Mouse (Mus musculus) left cerebral cortex, adult 2 months (tissue): ENCODE measurements around the gene Casp9. TPM values are rescaled to one million over a fixed set of nuclear protein-coding genes. Genes with fewer than 3 reads are reported as not detected.

Experiments used
- DNase-seq, 2 experiments: peaks; one replicate each; pipeline ENCODE4 v3.0.0; 2021 to 2022; ENCODE audit warnings: low spot score in 2 of 2, mixed read lengths in 1 of 2; ENCODE audit errors: extremely low spot score in 1 of 2
- H3K27ac ChIP-seq: fragments of 200-600 bp; 2 replicates; pipeline ENCODE4 v1.8.1; 2022
- H3K4me3 ChIP-seq: fragments of 200-600 bp; 2 replicates; pipeline ENCODE4 v1.8.1; 2022
- CTCF ChIP-seq: fragments of 200-600 bp; IDR thresholded peaks from 2 replicates; pipeline ENCODE4 v1.8.1; 2022; ENCODE audit warnings: antibody characterized with exemption, mild to moderate bottlenecking, moderate library complexity
- intact Hi-C: fragments of 180-260 bp; cut with DNase I; formaldehyde crosslinking; loops from one replicate; pipeline ENCODE4 v1.15.1; 2025
- total RNA-seq, 2 experiments: library from RNA; stranded (reverse); gene quantifications; 2 replicates each; pipeline ENCODE4 v1.2.3; 2021

The Casp9 gene
- total RNA-seq, 2 experiments from 2014 or later, result 22.1 to 22.4 TPM

GRCm38 (mm10) chr4:141797545-141797944 is 4.1 kb downstream of the Casp9 start:
- Histone ChIP-seq H3K27ac (no peak overlapping the region), H3K4me3 (no peak overlapping the region)
- intact Hi-C loops, result no loop called here
- DNase-seq, result no peak
- no peak for TF ChIP-seq CTCF

DNA sequence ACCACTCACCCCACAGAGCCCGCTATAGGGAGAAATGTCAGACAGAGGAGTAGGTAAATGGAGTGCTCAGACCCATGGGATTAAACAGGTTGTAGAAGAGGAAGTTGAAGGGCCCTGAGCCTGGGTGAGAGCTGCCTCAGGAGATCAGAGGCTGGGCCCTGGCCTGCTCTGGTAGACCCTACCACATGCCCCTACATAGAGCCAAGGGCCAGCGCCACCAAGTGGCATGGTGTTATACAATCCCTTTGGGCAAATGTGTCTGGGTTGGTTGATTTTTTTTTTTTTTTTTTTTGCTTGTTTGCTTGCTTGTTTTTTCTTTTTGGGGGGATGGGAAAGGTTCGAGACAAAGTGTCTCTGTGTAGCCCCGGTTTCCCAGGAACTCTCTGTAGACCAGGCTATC is 10.7 kb downstream of the Casp9 start:
- intact Hi-C loops, result no loop called here
- no peak overlapping the region for H3K4me3 ChIP-seq

DNA sequence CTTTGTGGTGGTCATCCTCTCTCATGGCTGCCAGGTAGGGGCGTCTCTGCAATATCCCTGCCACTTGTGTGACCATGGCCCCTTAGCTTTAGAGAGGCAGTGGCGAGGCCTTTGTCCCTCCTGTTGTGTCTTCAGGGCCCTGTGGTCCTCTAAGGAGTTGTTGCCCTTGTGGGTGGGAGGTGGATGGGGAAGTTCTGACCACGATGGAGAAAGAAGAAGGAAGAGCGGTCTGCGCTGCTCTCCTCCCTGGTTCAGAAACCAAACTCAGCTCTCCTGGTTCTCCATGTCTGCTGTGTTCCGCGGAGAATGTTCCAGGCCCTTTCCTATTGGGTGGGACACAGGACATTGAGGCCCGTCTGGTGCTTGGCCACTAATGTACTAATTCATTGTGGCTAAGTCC is 12.5 kb downstream of the Casp9 start:
- no peak overlapping the region for H3K27ac ChIP-seq
- no peak for DNase-seq
- intact Hi-C loops, result no loop called here
- no peak overlapping the region for H3K4me3 ChIP-seq
- TF ChIP-seq CTCF, result no peak

More for the DNA sequence above, 10.7 kb downstream of the Casp9 start:
- no peak for DNase-seq
- H3K27ac ChIP-seq, result no peak overlapping the region
- TF ChIP-seq CTCF, result no peak

DNA sequence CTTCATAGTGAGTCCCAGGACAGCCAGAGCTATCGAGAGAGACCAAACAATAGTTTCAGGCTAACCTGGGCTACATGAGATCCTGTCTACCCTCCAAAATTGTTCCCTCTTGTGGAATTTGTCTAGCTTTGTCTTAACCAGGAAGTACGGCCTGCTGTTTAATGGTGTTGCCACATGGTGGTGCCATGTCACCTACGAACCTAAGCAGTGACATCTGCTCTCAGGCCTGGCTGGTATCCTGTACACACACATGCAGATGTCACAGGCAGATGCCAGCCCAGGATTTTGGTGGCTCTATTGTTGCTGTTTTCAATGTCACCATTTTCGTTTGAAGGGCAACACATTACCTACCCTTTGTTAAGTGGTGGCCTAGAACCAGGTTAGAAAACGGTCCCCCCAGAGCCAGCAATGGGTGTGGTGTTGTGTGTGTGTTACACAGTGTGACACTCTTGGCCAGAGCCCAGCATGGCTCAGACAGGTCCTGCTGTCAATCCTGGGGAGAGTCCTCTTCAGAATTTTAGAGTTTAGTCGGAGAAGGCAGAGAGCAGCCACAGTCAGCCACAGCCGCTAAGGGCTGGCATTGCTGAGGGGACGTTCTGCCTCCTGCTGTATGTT is 16.5 kb downstream of the Casp9 start:
- DNase-seq, result no peak
- TF ChIP-seq CTCF, result peak; percentile 54
- Histone ChIP-seq H3K4me3 (no peak overlapping the region), H3K27ac (no peak overlapping the region)
- intact Hi-C loops, result loop anchor here (2.0 kb wide), 1 partner anchor 43 kb away; no protein-coding TSS in a partner anchor

DNA sequence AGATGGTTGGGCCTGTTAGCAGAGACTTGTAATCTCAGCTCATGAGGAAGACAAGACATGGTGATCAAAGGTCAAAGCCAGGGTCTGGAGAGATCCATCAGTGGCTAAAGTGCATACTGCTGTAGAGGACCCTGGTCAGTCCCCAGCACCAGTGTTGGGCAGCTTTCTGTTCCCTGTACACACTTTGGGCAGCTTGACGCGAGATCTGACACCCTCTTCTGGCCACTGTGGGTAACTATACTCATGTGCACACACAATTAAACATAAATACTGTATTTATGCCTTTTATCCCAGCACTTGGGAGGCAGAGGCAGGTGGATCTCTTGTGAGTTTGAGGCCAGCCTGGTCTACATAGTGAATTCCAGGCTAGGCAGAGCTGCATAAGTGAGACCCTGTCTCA is 17.6 kb downstream of the Casp9 start:
- no peak overlapping the region for H3K27ac ChIP-seq
- intact Hi-C loops, result loop anchor here (2.0 kb wide), 1 partner anchor 42 kb away; no protein-coding TSS in a partner anchor

GRCm38 (mm10) chr4:141811375-141811774 is 18.0 kb downstream of the Casp9 start:
- intact Hi-C loops, result loop anchor here (2.0 kb wide), 1 partner anchor 41 kb away; no protein-coding TSS in a partner anchor
- no peak overlapping the region for H3K4me3 ChIP-seq
- DNase-seq, result no peak
- no peak for TF ChIP-seq CTCF
- no peak overlapping the region for H3K27ac ChIP-seq

More for the DNA sequence above, 17.6 kb downstream of the Casp9 start:
- no peak for DNase-seq
- no peak overlapping the region for H3K4me3 ChIP-seq
- no peak for TF ChIP-seq CTCF

GRCm38 (mm10) chr4:141816267-141816666 is 22.9 kb downstream of the Casp9 start:
- intact Hi-C loops, result no loop called here
- no peak for DNase-seq
- no peak overlapping the region for H3K27ac ChIP-seq
- no peak for TF ChIP-seq CTCF
- no peak overlapping the region for H3K4me3 ChIP-seq

DNA sequence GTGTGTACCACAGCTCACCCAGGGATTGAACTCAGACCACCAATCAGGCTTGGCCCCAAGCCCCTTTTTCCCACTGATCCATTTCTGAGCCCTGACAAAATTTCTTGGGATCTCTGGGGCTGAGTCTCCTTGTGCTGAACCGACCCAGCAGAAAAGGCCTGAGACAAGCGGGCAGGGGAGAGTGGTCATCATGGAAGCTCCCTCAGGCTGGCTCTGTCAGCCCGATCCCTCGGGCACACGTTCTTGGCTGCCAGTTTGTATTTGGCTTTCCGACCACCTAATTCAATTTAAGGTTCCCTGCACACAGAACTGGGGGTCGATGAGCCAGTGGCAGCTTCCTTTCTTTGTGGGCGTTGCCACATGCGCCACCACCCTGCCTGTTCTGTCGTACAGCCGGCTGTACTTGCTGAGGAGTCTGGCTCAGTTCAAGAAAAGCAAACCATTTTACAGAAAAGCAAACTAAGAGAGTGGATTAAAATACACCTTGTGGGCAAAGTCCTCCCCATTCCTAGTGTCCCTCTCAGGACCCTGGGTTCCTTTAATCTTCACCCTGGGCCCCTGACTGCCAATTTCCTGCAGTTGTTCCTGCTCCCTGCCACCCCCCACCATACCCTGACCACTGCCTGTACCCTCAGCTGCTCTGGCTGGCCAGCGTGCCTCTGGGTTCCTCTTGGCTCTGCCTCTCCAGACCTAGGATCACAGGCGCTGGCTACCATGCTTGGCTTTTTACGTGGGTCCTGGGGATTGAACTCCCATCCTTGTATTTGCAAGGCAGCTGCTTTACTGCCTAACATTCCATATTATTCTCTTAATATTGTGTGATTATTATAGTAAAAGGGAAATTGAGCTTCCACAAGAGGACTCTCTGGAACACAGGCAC is 23.6 kb downstream of the Casp9 start:
- Histone ChIP-seq H3K27ac (no peak overlapping the region), H3K4me3 (no peak overlapping the region)
- TF ChIP-seq CTCF, result no peak
- intact Hi-C loops, result no loop called here
- DNase-seq, result no peak

DNA sequence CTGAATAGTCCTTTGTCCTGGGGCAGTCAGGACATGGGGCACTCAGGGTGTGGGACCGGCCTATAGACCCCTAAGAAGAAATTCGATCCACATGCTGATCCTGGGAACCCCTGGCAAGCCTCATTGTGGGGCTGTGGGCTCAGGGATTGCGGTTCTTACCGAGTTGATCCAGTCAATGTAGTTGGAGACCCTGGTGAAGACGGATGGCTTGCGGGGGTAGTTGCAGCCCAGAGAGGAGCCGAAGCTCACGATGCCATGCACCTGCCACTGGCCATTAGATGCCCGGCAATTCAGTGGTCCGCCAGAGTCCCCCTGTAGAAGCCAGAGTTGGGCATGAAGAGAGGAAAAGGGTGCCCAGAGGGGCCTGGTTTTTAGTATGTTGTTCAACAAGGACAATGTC is 24.3 kb downstream of the Casp9 start:
- no peak for TF ChIP-seq CTCF
- intact Hi-C loops, result no loop called here

GRCm38 (mm10) chr4:141818861-141819260 is 25.4 kb downstream of the Casp9 start:
- Histone ChIP-seq H3K4me3 (no peak overlapping the region), H3K27ac (no peak overlapping the region)
- intact Hi-C loops, result no loop called here
- no peak for DNase-seq
- no peak for TF ChIP-seq CTCF

More for the DNA sequence above, 24.3 kb downstream of the Casp9 start:
- Histone ChIP-seq H3K4me3 (no peak overlapping the region), H3K27ac (no peak overlapping the region)
- no peak for DNase-seq

- intact Hi-C loops, result no loop called here
- Histone ChIP-seq H3K4me3 (no peak overlapping the region), H3K27ac (no peak overlapping the region)
- no peak for TF ChIP-seq CTCF
- no peak for DNase-seq
Measured at GRCm38 (mm10) chr4:141819316-141819715, 25.9 kb downstream of the Casp9 start.

DNA sequence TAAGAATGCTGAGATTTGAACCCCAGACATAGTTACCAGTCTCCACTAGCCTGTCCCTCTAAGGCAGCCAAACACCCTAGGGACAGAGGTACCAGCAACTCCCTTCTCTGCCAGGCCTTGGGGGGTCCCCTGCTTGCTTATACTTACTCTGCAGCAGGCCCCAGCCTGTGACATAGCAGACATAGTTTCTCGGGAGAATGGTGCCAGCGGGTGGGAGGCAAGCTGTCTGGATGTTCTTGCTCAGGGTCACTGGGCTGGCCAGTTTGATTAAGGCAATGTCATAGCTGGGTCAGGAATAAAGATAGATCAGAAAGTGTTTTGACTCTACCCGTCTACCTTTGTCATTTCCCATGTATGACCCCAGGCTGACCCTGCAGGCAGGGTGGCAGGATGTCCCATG is 27.8 kb downstream of the Casp9 start:
- DNase-seq, result no peak
- Histone ChIP-seq H3K4me3 (no peak overlapping the region), H3K27ac (no peak overlapping the region)
- no peak for TF ChIP-seq CTCF
- intact Hi-C loops, result no loop called here

- TF ChIP-seq CTCF, result peak; percentile 28
- H3K27ac ChIP-seq, result no peak overlapping the region
- no peak for DNase-seq
- intact Hi-C loops, result no loop called here
- H3K4me3 ChIP-seq, result no peak overlapping the region
Measured at GRCm38 (mm10) chr4:141822089-141822488, 28.7 kb downstream of the Casp9 start.
